Mouse (Mus musculus): Measurements from ENCODE around the gene Mtmr12.

DNA sequence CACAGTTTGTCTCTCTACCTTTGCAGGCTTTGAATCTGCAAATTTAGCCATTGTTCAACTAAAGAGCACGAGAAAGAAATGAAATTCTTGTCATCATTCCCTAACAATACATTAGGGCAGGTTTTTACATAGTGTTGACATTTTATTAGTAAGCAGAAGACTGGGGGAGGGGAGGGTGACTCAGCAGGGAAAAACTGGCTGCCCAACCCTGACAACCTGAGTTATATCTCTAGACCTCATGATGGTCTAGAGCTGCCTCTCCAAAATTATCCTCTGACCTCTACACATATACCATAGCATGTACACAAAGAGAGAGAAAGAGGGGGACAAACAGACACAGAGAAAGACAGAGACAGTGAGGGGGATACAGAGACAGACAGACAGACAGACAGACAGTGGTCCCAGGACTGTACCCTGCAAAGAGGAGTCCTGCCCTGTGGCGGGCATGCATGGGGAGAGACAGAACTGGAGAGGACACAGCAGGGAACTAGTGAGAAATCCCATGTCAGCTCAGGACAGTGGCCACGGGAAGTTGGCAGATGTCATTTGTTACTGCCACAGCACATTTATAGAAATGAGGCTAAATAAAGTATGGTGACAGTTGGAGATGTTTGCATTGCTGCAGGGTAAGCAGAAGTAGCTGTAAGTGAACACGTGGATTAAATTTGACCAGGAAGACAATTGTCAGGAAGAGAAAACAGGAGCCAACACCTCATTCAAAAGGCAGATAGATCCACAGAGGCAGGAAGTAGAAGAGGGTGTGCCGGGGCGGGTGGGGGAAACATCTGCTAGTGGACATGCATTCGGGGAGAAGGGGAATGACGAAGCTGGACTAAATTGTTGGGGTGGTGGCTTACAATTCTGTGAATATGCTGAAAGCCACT lies 101.6 kb downstream of the Mtmr12 start:
- TF ChIP-seq CTCF (conservative IDR thresholded peaks at IDR 0.05; ENCODE audit: low read length) (no peak), NANOG (IDR thresholded peaks at IDR 0.05; ENCODE audit: borderline replicate concordance, low read length) (no peak)

All from E14TG2a.4 (cell line).